Mouse (Mus musculus) brain, adult 10 weeks (tissue): ENCODE results near the gene Oas1f. TPM values are rescaled to one million over a fixed set of nuclear protein-coding genes. Genes with fewer than 3 reads are reported as not detected.

ENCODE experiments used
- polyA plus RNA-seq: library from polyadenylated mRNA; stranded (reverse); fragments of 350-450 nt; fragmentation: Illumina TruSeq; extraction: RNeasy Lipid Tissue Mini Kit (QIAGEN cat#74804); gene quantifications from one replicate; pipeline ENCODE4 v1.2.3, GENCODE M21; 2015; ENCODE audit warnings: low read depth, low replicate concordance

The Oas1f gene
- polyA plus RNA-seq, result not detected

GRCm38 (mm10) chr5:120847067-120847466, at the start of gene Oas1f:
Gene Oas1f, plus strand, starts transcription at chr5:120847367.

GRCm38 (mm10) chr5:120811951-120812819, 35.0 kb upstream of the Oas1f start, which contains the start of gene Oas1c:
Gene Oas1c, minus strand, starts transcription at chr5:120812514.

GRCm38 (mm10) chr5:120861121-120861520, 14.0 kb downstream of the Oas1f start, which contains the start of gene Oas1h:
Gene Oas1h, plus strand, starts transcription at chr5:120861421.

GRCm38 (mm10) chr5:120887413-120887812, 40.2 kb downstream of the Oas1f start, which contains the start of gene Oas1g:
Gene Oas1g, minus strand, starts transcription at chr5:120887613.

GRCm38 (mm10) chr5:120906791-120907733, 59.9 kb downstream of the Oas1f start, which contains the start of gene Oas1a:
Gene Oas1a, minus strand, starts transcription at chr5:120907521.

Other genes starting within 250 kb of the Oas1f start
- 38.2 TPM for gene Rita1, start 234.8 kb upstream of the Oas1f start, polyA plus RNA-seq
- gene Ddx54, start 234.6 kb upstream of the Oas1f start, polyA plus RNA-seq, result 21.0 TPM
- not detected for gene Cfap73, start 213.1 kb upstream of the Oas1f start, polyA plus RNA-seq
- 49.7 TPM for gene Rasal1, start 198.6 kb upstream of the Oas1f start, polyA plus RNA-seq
- gene Dtx1, start 135.4 kb upstream of the Oas1f start, polyA plus RNA-seq, result 47.7 TPM
- 0.51 TPM for gene Oas2, start 97.5 kb upstream of the Oas1f start, polyA plus RNA-seq
- gene Oas3, start 69.7 kb upstream of the Oas1f start, polyA plus RNA-seq, result not detected
- gene Oas1e, start 51.8 kb upstream of the Oas1f start, polyA plus RNA-seq, result not detected
- 1.1 TPM for gene Oas1c, start 34.9 kb upstream of the Oas1f start, polyA plus RNA-seq
- not detected for gene Oas1h, start 14.1 kb downstream of the Oas1f start, polyA plus RNA-seq
- not detected for gene Oas1g, start 40.2 kb downstream of the Oas1f start, polyA plus RNA-seq
- 1.0 TPM for gene Oas1a, start 60.2 kb downstream of the Oas1f start, polyA plus RNA-seq
- gene Oas1d, start 67.2 kb downstream of the Oas1f start, polyA plus RNA-seq, result not detected
- gene Rph3a, start 162.7 kb downstream of the Oas1f start, polyA plus RNA-seq, result 237 TPM